Mouse (Mus musculus) MEL-GATA-1-ER (cell line): ENCODE results near the gene Chchd6.

Experiments
- DNase-seq: peaks from one replicate; pipeline ENCODE4 v3.0.0-alpha.2; 2012; ENCODE audit warnings: low read depth; ENCODE audit errors: extremely low read depth

Chchd6 gene

GRCm38 (mm10) chr6:89333964-89334702 lies 261.3 kb downstream of the Chchd6 start:
- DNase-seq = no peak
